ENCODE assay signal across 26 mouse cellular contexts in the genomic region with DNA sequence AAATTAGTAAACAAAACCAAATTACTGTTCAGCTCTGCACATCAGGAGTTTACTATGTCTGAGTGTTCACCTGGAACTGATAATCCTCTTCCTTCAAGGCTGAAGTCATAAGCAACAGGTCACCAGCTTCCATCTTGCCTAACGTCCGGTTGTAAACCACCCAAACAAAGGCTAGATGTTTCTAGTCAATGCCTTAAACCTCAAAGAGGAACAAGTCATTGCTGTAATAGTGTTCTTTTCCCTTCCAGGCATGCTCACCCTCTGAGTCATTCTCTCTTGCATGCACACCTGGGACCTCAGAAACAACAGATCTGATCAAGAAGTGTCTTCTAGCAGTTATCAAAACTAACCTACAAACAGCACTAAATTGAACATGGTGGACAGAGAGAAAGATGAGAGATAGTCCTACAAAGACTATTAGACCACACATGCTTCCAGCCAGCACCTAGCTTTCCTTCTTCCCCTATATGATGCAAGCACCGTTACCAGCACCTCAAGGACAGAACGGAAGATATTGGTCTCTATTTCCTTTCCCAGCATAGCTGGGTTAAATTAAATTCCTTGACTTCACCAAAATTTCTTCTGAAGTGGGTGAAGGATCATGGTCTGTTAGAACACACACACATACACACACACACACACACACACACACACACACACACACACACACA.
DNase-seq lines count a peak whose midpoint lies in the region; ATAC-seq and TF ChIP-seq lines count a peak whose summit lies in the region.
"Had no signal": no experiment of that assay in that cellular context is flagged by ENCODE, and none has a peak within 500 bp of the region (broad histone marks: within the 10 kb centered on the region; RNA-seq: fewer than 3 reads in every experiment).

No protein-coding gene starts in this region.

- no peaks in the 10 kb centered on the region for H3K27me3 ChIP-seq in lung, postnatal 0 days (replicated peaks; ENCODE audit: insufficient read depth, low read length)
- H3K27me3 ChIP-seq in forebrain, embryonic 10.5 days (ENCODE audit: poor library complexity, severe bottlenecking): no peaks in the 10 kb centered on the region
- H3K27me3 ChIP-seq: hindbrain, embryonic 15.5 days; limb, embryonic 15.5 days; liver, embryonic 15.5 days; stomach, embryonic 15.5 days had no signal

- peak; percentile 40 for DNase-seq in lung, postnatal 0 days (ENCODE audit: low spot score)
- DNase-seq in lung, postnatal 14 days: no peak
- peak; percentile 74 for DNase-seq in A20 (ENCODE audit: low read depth, low spot score)
- no peak for DNase-seq in forebrain, embryonic 10.5 days (ENCODE audit: extremely low spot score, low spot score)
- DNase-seq in cerebellum, postnatal 36 days: no peak
- DNase-seq: adrenal gland, postnatal 10 days; cerebellum, adult 2 months; cerebellum, postnatal 25 days; gastrocnemius, postnatal 25 days; kidney, adult 2 months; left cerebral cortex, postnatal 4 days; retina, postnatal 1 day; right cerebral cortex, postnatal 25 days; spleen, adult 18-20 months; thymus, adult 2 months had no signal

- TF ChIP-seq CTCF in lung, postnatal 0 days (IDR thresholded peaks at IDR 0.05): no peak

- no peaks in the 10 kb centered on the region for H3K36me3 ChIP-seq in lung, postnatal 0 days (ENCODE audit: insufficient read depth, low read length)
- no peaks in the 10 kb centered on the region for H3K36me3 ChIP-seq in forebrain, embryonic 10.5 days (replicated peaks)
- H3K36me3 ChIP-seq: embryonic facial prominence, embryonic 10.5 days; hindbrain, embryonic 15.5 days; limb, embryonic 15.5 days; liver, embryonic 15.5 days; midbrain, embryonic 10.5 days; stomach, embryonic 15.5 days had no signal

- no peaks in the 10 kb centered on the region for H3K9me3 ChIP-seq in lung, postnatal 0 days (ENCODE audit: low read length)
- no peaks in the 10 kb centered on the region for H3K9me3 ChIP-seq in forebrain, embryonic 10.5 days
- H3K9me3 ChIP-seq: embryonic facial prominence, embryonic 10.5 days; hindbrain, embryonic 15.5 days; limb, embryonic 15.5 days; liver, embryonic 15.5 days; midbrain, embryonic 10.5 days; stomach, embryonic 15.5 days had no signal

- ATAC-seq in lung, postnatal 0 days: no peak
- ATAC-seq in granulocyte monocyte progenitor cell, adult 5-6 weeks (replicated peaks; ENCODE audit: poor library complexity, severe bottlenecking): peak; percentile 91
- peak; percentile 92 for ATAC-seq in neutrophil, adult 5-6 weeks (ENCODE audit: extremely low read depth, insufficient number of reproducible peaks, low FRiP score, poor library complexity, severe bottlenecking)
- ATAC-seq: activated CD4-positive, CD25-positive, alpha-beta regulatory T cell, adult 4 months; forebrain, embryonic 16.5 days had no signal

- H3K4me1 ChIP-seq in lung, postnatal 0 days (ENCODE audit: insufficient read depth, low read depth, low read length): no peaks in the 10 kb centered on the region
- no peaks in the 10 kb centered on the region for H3K4me1 ChIP-seq in forebrain, embryonic 10.5 days
- H3K4me1 ChIP-seq: embryonic facial prominence, embryonic 10.5 days; hindbrain, embryonic 15.5 days; liver, embryonic 15.5 days; midbrain, embryonic 10.5 days; stomach, embryonic 15.5 days had no signal

- no peak for TF ChIP-seq EP300 in lung, postnatal 0 days (IDR thresholded peaks at IDR 0.05)

- no peak overlapping the region for H3K27ac ChIP-seq in lung, postnatal 0 days (ENCODE audit: low read length)
- no peak overlapping the region for H3K27ac ChIP-seq in forebrain, embryonic 10.5 days
- H3K27ac ChIP-seq: embryonic facial prominence, embryonic 10.5 days; hindbrain, embryonic 15.5 days; kidney, postnatal 0 days; limb, embryonic 15.5 days; liver, embryonic 15.5 days; midbrain, embryonic 10.5 days; stomach, embryonic 15.5 days had no signal

- no peak overlapping the region for H3K4me3 ChIP-seq in lung, postnatal 0 days (ENCODE audit: low read depth, low read length)
- H3K4me3 ChIP-seq in forebrain, embryonic 10.5 days: no peak overlapping the region
- H3K4me3 ChIP-seq: embryonic facial prominence, embryonic 10.5 days; hindbrain, embryonic 15.5 days; limb, embryonic 15.5 days; liver, embryonic 15.5 days; midbrain, embryonic 10.5 days; stomach, embryonic 15.5 days had no signal

- no peak overlapping the region for H3K9ac ChIP-seq in lung, postnatal 0 days (replicated peaks; ENCODE audit: low read depth)
- H3K9ac ChIP-seq: hindbrain, embryonic 15.5 days; limb, embryonic 15.5 days; liver, embryonic 15.5 days; stomach, embryonic 15.5 days had no signal

- 81% methylated on average over 4 of the region's 4 CpGs for WGBS in lung, postnatal 0 days
- 93% methylated on average over 4 of the region's 4 CpGs for whole genome bisulfite sequencing in forebrain, embryonic 10.5 days

- H3K4me2 ChIP-seq in lung, postnatal 0 days (replicated peaks; ENCODE audit: low read depth, low read length): no peak overlapping the region
- H3K4me2 ChIP-seq: hindbrain, embryonic 15.5 days; limb, embryonic 15.5 days; liver, embryonic 15.5 days; stomach, embryonic 15.5 days had no signal

Comparison
In these comparisons a context has a peak if more than half of its experiments do, and no peak if none do; other contexts are left out.
1. DNase-seq: peak in lung, postnatal 0 days (single experiment) and A20 (single experiment); none in lung, postnatal 14 days (single experiment), forebrain, embryonic 10.5 days (single experiment) and cerebellum, postnatal 36 days (0 of 2).